Mouse (Mus musculus) T-cell, adult 66 days (primary cell): ENCODE results near the gene DXBay18. TPM values are rescaled to one million over a fixed set of nuclear protein-coding genes. Genes with fewer than 3 reads are reported as not detected.

ENCODE experiments used
- total RNA-seq, 2 experiments: library from RNA; stranded (reverse); gene quantifications; 3 replicates in 1 of 2; 4 replicates in 1 of 2; pipeline ENCODE4 v1.2.4; 2023

The DXBay18 gene
- total RNA-seq, result under 1 TPM in 1 of 2 experiments, not detected in 1; 0.74 TPM

DNA sequence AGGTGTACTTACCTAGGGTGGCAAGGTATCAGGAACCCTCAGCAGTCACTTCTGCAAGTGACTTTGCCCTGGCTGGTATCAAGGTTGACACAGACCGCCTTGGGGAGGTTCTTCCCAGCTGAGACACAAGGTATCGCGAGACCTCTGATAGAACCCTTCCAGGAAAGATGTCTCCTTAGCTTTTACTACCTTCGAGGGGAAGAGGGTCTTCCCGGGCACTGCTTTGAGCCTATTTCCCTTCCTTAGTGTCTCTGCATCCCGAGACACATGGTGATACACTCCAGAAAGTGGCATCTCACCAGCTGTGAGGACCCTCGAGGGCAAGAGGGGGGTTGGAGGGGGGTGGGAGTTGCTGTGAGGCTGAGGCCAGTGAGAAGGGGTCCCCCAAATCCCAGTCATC is at the start of gene DXBay18:
Gene DXBay18, minus strand, starts transcription at position 101 of the 400 bp plus-strand sequence.

DNA sequence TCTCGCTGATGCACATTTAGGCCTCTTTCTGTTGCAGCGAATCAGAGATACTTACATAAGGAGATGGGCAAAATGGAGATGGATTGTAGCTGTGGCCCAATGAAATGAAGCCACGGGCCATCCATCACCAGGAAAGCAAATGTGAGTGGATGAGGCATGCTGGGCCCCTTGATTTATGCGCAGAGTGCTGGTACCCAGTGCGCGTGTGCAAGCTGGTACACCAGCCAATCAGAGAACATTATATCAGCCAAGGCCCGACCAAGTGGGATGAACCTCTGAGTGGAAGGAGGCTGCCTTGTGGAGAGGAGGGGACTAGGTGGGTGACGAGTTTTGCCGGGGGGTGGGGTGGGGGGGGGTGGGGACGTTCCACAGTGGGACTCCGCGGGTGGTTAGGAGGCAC is 42.7 kb upstream of the DXBay18 start, which contains the start of gene Xlr3b:
Gene Xlr3b, plus strand, starts transcription at position 274 of the 400 bp plus-strand sequence.

DNA sequence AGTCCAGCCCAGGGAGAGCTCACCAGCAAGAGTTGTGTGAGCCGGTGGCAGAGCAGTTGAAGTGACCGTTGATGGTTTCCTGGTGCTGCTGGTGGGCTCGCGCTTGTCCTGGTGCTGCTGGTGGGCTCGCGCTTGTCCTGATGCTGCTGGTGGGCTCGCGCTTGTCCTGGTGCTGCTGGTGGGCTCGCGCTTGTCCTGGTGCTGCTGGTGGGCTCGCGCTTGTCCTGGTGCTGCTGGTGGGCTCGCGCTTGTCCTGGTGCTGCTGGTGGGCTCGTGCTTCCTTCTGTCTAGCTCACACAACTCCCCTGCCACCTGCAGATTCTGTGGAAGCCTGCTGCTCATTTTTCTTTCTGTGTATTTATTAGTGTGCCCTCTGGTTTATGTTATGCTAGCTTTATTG is 27.6 kb upstream of the DXBay18 start, which contains the start of gene Spin2d:
Gene Spin2d, minus strand, starts transcription at position 101 of the 400 bp plus-strand sequence.

DNA sequence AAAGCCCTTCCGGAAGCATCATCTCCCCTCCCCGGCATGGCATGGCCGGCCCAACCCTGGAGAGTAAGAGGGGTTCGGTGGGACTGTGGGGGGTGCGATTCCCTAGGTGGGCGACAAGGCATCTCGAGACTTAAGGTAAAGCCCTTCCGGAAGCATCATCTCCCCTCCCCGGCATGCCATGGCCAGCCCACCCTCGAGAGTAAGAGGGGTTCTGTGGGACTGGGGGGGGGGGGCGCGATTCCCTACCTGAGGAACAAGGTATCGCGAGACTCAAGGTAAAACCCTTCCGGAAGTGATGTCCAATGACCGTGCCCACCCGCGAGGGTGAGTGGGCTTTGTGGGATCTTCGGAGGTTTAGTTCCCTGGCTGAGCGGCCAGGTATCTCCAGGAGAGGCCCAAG is 754 bp downstream of the DXBay18 start, which contains the start of gene Xlr5b:
Gene Xlr5b, plus strand, starts transcription at position 301 of the 400 bp plus-strand sequence.

DNA sequence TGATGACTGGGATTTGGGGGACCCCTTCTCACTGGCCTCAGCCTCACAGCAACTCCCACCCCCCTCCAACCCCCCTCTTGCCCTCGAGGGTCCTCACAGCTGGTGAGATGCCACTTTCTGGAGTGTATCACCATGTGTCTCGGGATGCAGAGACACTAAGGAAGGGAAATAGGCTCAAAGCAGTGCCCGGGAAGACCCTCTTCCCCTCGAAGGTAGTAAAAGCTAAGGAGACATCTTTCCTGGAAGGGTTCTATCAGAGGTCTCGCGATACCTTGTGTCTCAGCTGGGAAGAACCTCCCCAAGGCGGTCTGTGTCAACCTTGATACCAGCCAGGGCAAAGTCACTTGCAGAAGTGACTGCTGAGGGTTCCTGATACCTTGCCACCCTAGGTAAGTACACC is 32.5 kb downstream of the DXBay18 start, which contains the start of gene Gm14685:
Gene Gm14685, plus strand, starts transcription at position 301 of the 400 bp plus-strand sequence.

DNA sequence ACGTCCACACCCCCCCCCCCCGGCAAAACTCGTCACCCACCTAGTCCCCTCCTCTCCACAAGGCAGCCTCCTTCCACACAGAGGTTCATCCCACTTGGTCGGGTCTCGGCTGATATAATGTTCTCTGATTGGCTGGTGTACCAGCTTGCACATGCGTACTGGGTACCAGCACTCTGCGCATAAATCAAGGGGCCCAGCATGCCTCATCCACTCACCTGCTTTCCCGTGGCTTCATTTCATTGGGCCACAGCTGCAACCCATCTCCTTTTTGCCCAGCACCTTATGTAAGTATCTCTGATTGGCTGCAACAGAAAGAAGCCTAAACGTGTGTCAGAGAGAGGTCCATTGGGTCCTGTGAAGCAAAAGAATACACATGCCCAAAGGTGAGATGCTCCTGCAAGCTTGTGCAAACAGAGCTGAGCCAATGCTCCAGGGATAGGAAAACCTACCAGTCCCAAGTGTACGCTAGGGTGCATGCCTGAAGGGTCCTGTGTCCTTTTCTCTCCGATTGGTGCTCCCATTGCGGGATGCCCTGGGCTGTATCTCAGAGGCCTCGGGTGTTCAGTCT is 52.2 kb downstream of the DXBay18 start, which contains the start of gene Xlr3a:
Gene Xlr3a, minus strand, starts transcription at position 155 of the 568 bp plus-strand sequence.

Other genes starting within 250 kb of the DXBay18 start
- gene Cetn2, start 231.0 kb downstream of the DXBay18 start, total RNA-seq, result 10 to 100 TPM; 39.0 to 41.0 TPM
- 10 to 100 TPM; 13.8 to 15.8 TPM for gene Nsdhl, start 230.9 kb downstream of the DXBay18 start, total RNA-seq
- under 1 TPM in 1 of 2 experiments, not detected in 1; 0.35 TPM for gene Zfp185, start 162.1 kb downstream of the DXBay18 start, total RNA-seq
- 1 to 10 TPM; 2.1 to 2.7 TPM for gene Pnma5, start 112.3 kb downstream of the DXBay18 start, total RNA-seq
- not detected for gene Pnma3, start 84.7 kb downstream of the DXBay18 start, total RNA-seq
- 10 to 100 TPM; 53.0 to 54.4 TPM for gene Xlr4a, start 67.0 kb downstream of the DXBay18 start, total RNA-seq
- 1 to 10 TPM in 1 of 2 experiments, not detected in 1; 1.1 TPM for gene Xlr3a, start 52.4 kb downstream of the DXBay18 start, total RNA-seq
- gene Gm14685, start 32.4 kb downstream of the DXBay18 start, total RNA-seq, result not detected
- gene Xlr5b, start 654 bp downstream of the DXBay18 start, total RNA-seq, result not detected
- not detected for gene Spin2d, start 27.5 kb upstream of the DXBay18 start, total RNA-seq
- 10 to 100 TPM; 11.0 to 16.1 TPM for gene Xlr3b, start 42.8 kb upstream of the DXBay18 start, total RNA-seq
- gene Xlr4b, start 64.9 kb upstream of the DXBay18 start, total RNA-seq, result 100 to 1,000 TPM; 100 to 102 TPM
- gene F8a, start 78.8 kb upstream of the DXBay18 start, total RNA-seq, result 10 to 100 TPM; 16.0 to 17.0 TPM
- 10 to 100 TPM; 51.9 to 63.0 TPM for gene Xlr4c, start 93.7 kb upstream of the DXBay18 start, total RNA-seq
- gene Xlr3c, start 115.9 kb upstream of the DXBay18 start, total RNA-seq, result not detected
- not detected for gene Xlr5a, start 143.5 kb upstream of the DXBay18 start, total RNA-seq
- not detected for gene Xlr5c, start 143.5 kb upstream of the DXBay18 start, total RNA-seq
- not detected for gene Gm45015, start 187.4 kb upstream of the DXBay18 start, total RNA-seq
- 10 to 100 TPM; 37.8 to 41.5 TPM for gene Zfp275, start 193.2 kb upstream of the DXBay18 start, total RNA-seq
- not detected for gene Gm18336, start 249.3 kb upstream of the DXBay18 start, total RNA-seq